Mouse (Mus musculus) cerebellum, postnatal 14 days (tissue): ENCODE results near the gene Gm10972.
"Not testable (repeated sequence)": the region's sequence is repeated elsewhere in the genome, so short reads cannot be mapped to it uniquely, and the experiment has no call there.

Source experiments
- DNase-seq, 2 experiments: peaks; one replicate each; pipeline ENCODE4 v3.0.0; 2021; ENCODE audit warnings: mixed read lengths in 2 of 2

Gm10972 gene

GRCm38 (mm10) chr3:94642495-94643162 lies at the start of gene Gm10972:
Gene Gm10972 (plus strand): TSS chr3:94643112.
- not testable (repeated sequence) for DNase-seq

GRCm38 (mm10) chr3:94595871-94596287 lies 47.0 kb upstream of the Gm10972 start:
- DNase-seq = no peak

- no peak for DNase-seq
Observed at GRCm38 (mm10) chr3:94597224-94597779, 45.6 kb upstream of the Gm10972 start.

- peak; percentile 73 to 84 for DNase-seq
Observed at GRCm38 (mm10) chr3:94601959-94602358, 41.0 kb upstream of the Gm10972 start.

- no peak for DNase-seq
Observed at GRCm38 (mm10) chr3:94609621-94610020, 33.3 kb upstream of the Gm10972 start.

GRCm38 (mm10) chr3:94610581-94610980 lies 32.3 kb upstream of the Gm10972 start:
- DNase-seq = peak; percentile 18 to 22

GRCm38 (mm10) chr3:94611343-94611742 lies 31.6 kb upstream of the Gm10972 start:
- peak; percentile 50 to 64 for DNase-seq

GRCm38 (mm10) chr3:94611834-94612233 lies 31.1 kb upstream of the Gm10972 start:
- peak; percentile 12 to 16 for DNase-seq

- no peak for DNase-seq
Observed at GRCm38 (mm10) chr3:94612274-94612673, 30.6 kb upstream of the Gm10972 start.

- DNase-seq = peak in 1 of 2 experiments; percentile 8
Observed at GRCm38 (mm10) chr3:94613258-94613878, 29.5 kb upstream of the Gm10972 start.

- peak; percentile 49 to 51 for DNase-seq
Observed at GRCm38 (mm10) chr3:94616717-94617116, 26.2 kb upstream of the Gm10972 start.

GRCm38 (mm10) chr3:94621740-94622507 lies 21.0 kb upstream of the Gm10972 start:
- no peak for DNase-seq

- DNase-seq = no peak
Observed at GRCm38 (mm10) chr3:94622550-94622949, 20.4 kb upstream of the Gm10972 start.

- no peak for DNase-seq
Observed at GRCm38 (mm10) chr3:94624281-94624680, 18.6 kb upstream of the Gm10972 start.

- no peak for DNase-seq
Observed at GRCm38 (mm10) chr3:94628712-94629111, 14.2 kb upstream of the Gm10972 start.

GRCm38 (mm10) chr3:94629876-94630275 lies 13.0 kb upstream of the Gm10972 start:
- DNase-seq = no peak

- DNase-seq = peak in 1 of 2 experiments; percentile 3
Observed at GRCm38 (mm10) chr3:94648755-94649590, 6.1 kb downstream of the Gm10972 start.

GRCm38 (mm10) chr3:94650409-94650808 lies 7.5 kb downstream of the Gm10972 start:
- peak in 1 of 2 experiments; percentile 9 for DNase-seq

GRCm38 (mm10) chr3:94653967-94654366 lies 11.1 kb downstream of the Gm10972 start:
- not testable (repeated sequence) for DNase-seq

GRCm38 (mm10) chr3:94657852-94658739 lies 15.2 kb downstream of the Gm10972 start:
- peak; percentile 10 to 11 for DNase-seq

- DNase-seq = peak; percentile 70 to 73
Observed at GRCm38 (mm10) chr3:94658740-94659095, 15.8 kb downstream of the Gm10972 start, which contains the start of gene Tuft1. Gene Tuft1 (minus strand): TSS chr3:94658872.
